Mouse (Mus musculus) heart, adult 18-20 months (tissue): ENCODE measurements around the gene Lrrc4c. TPM values are rescaled to one million over a fixed set of nuclear protein-coding genes. Genes with fewer than 3 reads are reported as not detected.
A peak's percentile ranks its signal among the peaks of the same experiment; 100 is the strongest.

ENCODE experiments used
- DNase-seq, 2 experiments: peaks; one replicate each; pipeline ENCODE4 v3.0.0; 2021 to 2022; ENCODE audit warnings: mixed read lengths in 1 of 2
- total RNA-seq, 2 experiments: library from RNA; stranded (reverse); gene quantifications; 2 replicates each; pipeline ENCODE4 v1.2.3; 2021

Lrrc4c gene
- total RNA-seq, 2 experiments from 2014 or later = 0.12 to 0.28 TPM

DNA sequence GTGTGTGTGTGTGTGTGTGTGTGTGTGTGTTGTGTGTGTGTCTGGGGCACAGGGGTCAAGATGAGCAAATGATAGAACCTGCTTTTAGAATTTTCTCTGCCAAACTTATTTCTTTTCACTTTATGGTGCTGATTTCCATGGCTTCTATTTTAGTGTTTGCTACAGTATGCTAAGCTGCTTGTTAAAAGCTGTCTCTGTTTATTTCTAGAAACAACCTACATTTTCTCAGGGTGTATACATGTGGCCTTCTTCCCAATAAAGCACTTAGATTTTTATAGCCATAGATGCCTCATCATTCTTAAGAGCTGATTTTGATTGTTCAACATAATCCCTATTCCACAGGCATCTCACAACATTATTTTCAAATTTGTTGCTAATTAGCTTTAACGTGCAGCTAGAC is 229.2 kb downstream of the Lrrc4c start:
- DNase-seq = no peak

DNA sequence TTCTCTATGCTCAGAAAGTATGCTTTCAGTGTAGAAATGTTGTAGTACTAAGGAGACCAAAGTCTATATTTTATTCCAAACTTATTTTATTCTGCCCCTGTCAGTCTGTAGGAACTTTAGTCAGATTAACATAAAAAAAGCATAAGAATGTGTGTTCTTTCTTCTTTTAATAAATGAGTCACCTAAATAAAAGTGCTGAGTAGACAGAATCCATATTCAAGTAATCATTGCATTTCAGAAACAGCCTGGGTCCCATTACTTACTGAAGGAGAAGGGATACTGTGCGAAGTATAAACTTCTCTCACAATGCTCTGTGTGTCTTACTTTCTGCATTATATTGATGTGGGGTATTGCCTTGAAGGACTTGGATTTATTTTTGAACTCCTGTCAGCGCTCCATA is 255.8 kb downstream of the Lrrc4c start:
- no peak for DNase-seq

DNA sequence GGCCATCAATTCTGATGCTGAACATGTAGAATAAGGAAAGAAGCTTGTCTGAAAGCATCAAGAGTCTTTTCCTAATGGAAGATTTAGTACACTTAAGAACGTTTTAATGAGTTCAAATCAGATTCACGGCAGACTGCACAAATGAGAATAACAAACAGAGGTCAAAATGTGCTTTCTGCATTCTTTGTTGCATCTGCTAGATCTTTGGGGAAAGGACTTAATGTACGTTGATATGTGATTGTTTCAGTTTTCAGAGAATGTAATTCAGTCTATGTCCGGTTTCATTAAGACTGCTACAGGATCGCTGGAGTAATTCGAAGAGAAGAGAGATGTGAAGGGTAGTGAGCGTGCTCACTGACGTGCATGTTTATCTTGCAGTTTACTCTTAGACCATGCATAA is 259.7 kb downstream of the Lrrc4c start:
- DNase-seq = no peak

GRCm38 (mm10) chr2:96580136-96580733 is 262.3 kb downstream of the Lrrc4c start:
- peak; percentile 7 to 13 for DNase-seq

- DNase-seq = peak; percentile 7 to 38
Observed at GRCm38 (mm10) chr2:96585665-96586064, 267.7 kb downstream of the Lrrc4c start.

GRCm38 (mm10) chr2:96604801-96605200 is 286.8 kb downstream of the Lrrc4c start:
- no peak for DNase-seq

- DNase-seq = no peak
Observed at GRCm38 (mm10) chr2:96614121-96614520, 296.2 kb downstream of the Lrrc4c start.

DNA sequence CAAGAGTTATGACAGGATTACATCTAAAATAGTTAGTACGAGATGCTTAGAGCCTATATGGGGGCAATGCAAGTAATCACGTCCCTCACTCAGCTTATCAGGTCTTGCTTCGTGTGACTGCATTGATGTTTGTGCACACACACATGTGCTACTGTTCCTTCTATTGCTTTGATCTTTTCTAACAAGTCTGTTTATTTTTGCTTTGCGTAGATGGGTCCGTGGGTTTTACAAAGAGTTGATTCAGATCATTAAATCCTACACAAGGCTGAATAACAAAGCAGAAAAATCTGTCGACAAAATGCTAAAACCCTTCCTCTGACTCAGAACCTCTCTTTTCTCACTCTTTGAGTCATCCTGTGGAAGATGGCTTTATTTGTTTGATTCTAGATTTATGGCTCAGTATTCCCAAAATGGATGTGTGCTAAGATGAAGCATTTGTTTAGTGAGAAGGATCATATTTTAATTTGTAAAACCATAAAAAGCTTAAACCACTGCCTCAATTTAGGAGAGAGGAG is 300.8 kb downstream of the Lrrc4c start:
- no peak for DNase-seq

- DNase-seq = no peak
Observed at GRCm38 (mm10) chr2:96667113-96667512, 349.1 kb downstream of the Lrrc4c start.

DNA sequence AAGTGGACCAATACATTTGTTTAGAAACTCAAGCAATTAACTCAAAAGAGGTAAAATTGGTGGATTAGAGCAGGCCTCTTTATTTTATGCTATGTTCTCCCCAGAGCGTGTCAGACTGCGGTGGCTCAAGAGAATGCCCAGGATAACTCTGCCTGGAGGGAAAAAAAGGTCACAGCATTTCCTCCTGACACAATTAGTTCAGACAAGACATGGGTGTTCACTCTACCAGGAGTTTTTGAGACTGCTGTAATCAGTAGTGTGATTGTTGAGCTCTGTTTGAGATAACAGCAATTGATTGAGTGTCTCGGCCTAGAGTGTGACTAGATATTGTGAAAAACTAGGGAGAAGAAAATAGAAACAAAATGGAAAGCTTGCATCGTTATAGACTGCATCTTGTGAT is 363.8 kb downstream of the Lrrc4c start:
- no peak for DNase-seq

DNA sequence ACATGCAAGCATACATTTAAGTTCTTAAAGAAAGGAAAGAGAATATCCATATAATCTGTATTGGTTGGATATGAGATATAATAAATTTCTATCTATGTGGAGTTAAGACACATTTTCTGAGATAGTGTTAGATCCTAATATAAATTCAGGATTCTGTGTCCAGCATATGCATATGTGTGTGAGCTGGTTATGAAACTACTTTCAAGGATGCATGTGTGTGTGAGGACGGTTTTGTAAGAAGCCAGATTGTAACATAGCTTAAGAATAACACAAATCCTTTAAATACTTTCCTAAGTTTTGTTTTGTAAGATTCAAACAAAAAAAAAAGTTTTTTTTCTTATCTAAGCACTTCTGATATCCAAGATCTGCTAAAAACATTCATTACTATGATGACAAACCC is 367.4 kb downstream of the Lrrc4c start:
- no peak for DNase-seq

- no peak for DNase-seq
Observed at GRCm38 (mm10) chr2:96705004-96705403, 387.0 kb downstream of the Lrrc4c start.

- DNase-seq = no peak
Observed at GRCm38 (mm10) chr2:96707772-96708350, 389.9 kb downstream of the Lrrc4c start.

DNA sequence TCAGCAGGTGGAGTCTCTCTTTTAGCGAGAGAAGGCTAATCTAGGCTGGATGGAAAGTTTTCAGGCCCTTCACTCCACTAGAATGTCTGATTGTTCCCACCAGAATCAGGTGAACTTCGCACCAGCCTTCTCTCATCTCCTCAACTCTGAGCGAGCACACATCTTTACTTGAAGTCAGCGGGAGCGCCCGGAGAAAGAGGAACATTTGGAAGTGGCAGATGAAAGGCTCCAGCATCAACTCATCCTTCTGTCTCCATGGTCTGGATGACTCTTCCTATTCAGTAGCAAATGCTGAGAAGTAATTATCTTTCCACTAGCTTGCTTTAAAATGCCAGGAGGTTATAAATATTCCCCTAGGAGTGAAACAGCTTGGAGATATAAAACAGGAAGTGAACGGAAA is 396.6 kb downstream of the Lrrc4c start:
- no peak for DNase-seq

- DNase-seq = no peak
Observed at GRCm38 (mm10) chr2:96717353-96717752, 399.4 kb downstream of the Lrrc4c start.

GRCm38 (mm10) chr2:96723395-96723794 is 405.4 kb downstream of the Lrrc4c start:
- DNase-seq = no peak

- no peak for DNase-seq
Observed at GRCm38 (mm10) chr2:96736081-96736480, 418.1 kb downstream of the Lrrc4c start.

DNA sequence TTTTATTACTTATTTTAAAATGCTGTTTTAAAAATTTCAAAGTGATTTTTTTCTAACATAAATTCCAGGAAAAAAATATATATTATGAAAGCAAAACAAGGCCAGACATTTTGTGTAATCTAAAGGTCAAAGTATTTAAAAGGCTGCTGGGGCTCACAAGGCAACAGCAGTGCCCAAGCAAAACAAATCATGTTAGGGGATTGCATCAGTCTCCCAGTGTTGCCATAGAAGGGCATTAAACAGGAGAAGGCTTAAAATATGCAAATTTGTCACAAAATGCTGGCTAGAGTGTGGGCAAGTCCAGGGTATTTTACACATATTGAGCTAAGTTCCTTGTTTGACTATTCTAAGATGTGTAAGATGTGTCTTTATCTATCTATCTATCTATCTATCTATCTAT is 437.1 kb downstream of the Lrrc4c start:
- no peak for DNase-seq

DNA sequence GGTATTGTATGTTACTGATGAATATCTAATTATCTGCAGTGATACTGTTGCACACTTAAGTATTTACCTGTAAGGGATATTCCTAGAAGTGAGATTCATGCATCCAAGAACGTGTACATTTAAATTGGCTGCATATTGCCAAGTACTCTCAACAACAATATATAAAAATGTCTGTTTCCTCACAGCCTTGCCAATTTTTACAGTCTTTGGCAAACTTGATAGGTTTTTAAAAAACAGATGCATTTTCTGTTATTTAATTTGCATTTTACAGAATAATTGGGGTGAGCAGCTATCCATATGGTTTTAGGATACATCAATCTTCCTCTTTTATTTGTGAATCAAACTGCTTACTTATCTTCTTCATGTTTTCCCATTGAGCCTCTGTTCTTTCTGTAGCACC is 439.7 kb downstream of the Lrrc4c start:
- DNase-seq = no peak

DNA sequence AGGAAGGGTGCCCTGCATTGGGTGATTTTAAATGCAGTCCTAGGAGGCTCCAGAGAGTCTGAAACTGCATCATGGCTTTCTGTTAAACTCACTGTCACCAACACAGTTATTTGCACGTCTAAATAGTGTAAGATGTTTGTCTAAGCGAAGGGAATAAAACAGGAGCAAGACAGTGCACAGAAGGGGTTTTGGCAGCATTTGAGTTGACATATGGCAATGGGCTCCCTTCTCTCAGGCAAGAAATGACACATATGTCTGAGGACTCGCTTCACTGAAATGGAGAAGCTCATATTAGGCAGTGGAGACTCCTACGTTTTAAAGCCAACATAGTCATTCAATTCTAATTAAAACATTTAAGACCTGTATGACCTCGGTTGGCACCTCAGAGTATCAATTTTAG is 445.6 kb downstream of the Lrrc4c start:
- DNase-seq = no peak

DNA sequence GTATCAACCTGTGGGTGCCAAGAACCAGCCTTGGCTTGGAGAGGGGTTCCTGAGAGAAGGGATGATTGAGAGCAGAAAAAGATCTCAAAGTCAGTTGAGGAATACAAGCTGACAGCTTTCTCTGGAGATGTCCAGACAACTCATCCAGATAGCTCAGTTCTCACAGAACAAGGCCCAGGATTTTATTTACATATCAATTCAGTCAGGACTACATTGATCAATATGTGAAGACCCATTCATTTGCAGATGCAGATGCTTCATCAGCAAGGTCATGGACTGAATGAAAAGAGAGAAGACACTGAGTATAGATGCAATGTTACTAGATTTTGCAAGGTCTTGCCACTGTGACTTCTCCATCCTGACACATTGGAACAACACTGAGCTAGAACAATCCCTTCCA is 457.4 kb downstream of the Lrrc4c start:
- no peak for DNase-seq

GRCm38 (mm10) chr2:96796681-96797385 is 478.9 kb downstream of the Lrrc4c start:
- DNase-seq = no peak

GRCm38 (mm10) chr2:96850839-96851396 is 532.9 kb downstream of the Lrrc4c start:
- no peak for DNase-seq
